Mouse (Mus musculus) ES-E14 (cell line): ENCODE results near the gene Aak1.

Experiments used
- MAFK ChIP-seq: IDR thresholded peaks from 2 replicates; pipeline ENCODE4 v1.6.1; 2014; ENCODE audit warnings: mild to moderate bottlenecking, low read depth, low read length, inconsistent platforms; ENCODE audit not compliant: insufficient read depth
- ZNF384 ChIP-seq: IDR thresholded peaks from 2 replicates; pipeline ENCODE4 v1.6.1; 2012; ENCODE audit warnings: low read depth, low read length, inconsistent platforms

GRCm38 (mm10) chr6:86940966-86941365 is 91.6 kb downstream of the Aak1 start:
- TF ChIP-seq MAFK (no peak), ZNF384 (no peak)
